In the genomic region with DNA sequence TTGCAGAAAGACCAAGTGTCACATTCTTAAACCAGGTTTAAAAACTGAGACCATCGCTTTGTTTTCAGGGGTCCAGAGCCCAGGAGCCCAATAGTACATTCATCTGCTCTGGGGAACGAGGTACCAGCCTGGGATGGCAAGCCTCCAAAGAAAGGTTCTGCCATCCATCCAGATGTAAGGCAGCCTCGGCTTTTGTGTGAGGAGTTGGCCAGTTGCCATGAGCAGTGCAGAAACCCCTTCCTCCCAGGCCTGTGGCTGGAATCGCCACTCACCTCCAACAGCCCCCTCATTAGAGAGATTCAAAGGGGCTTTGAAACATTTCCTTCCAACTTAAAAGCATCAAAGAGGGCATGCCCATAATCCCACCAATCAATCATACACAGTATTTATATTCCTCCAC, we compare ENCODE assay signal across 25 mouse cellular contexts.
DNase-seq lines count a peak whose midpoint lies in the region; ATAC-seq lines count a peak whose summit lies in the region.
"Had no signal": no experiment of that assay in that cellular context is flagged by ENCODE, and none has a peak within 500 bp of the region (broad histone marks: within the 10 kb centered on the region; RNA-seq: fewer than 3 reads in every experiment).

No protein-coding gene starts in this region.

- H3K4me2 ChIP-seq in hindbrain, embryonic 14.5 days (replicated peaks) = no peak overlapping the region
- H3K4me2 ChIP-seq in hindbrain, embryonic 12.5 days (replicated peaks) = no peak overlapping the region
- no peak overlapping the region for H3K4me2 ChIP-seq in lung, embryonic 15.5 days
- H3K4me2 ChIP-seq: embryonic facial prominence, embryonic 13.5 days; kidney, embryonic 15.5 days had no signal

- H3K36me3 ChIP-seq in hindbrain, embryonic 14.5 days (replicated peaks; ENCODE audit: control insufficient read depth, insufficient read depth) = no peaks in the 10 kb centered on the region
- no peaks in the 10 kb centered on the region for H3K36me3 ChIP-seq in hindbrain, embryonic 12.5 days
- H3K36me3 ChIP-seq in lung, embryonic 15.5 days = no peaks in the 10 kb centered on the region
- H3K36me3 ChIP-seq: embryonic facial prominence, embryonic 13.5 days; kidney, embryonic 15.5 days had no signal

- DNase-seq in hindbrain, embryonic 14.5 days (ENCODE audit: low spot score) = peak; percentile 55
- DNase-seq in lung, postnatal 36 days = no peak
- DNase-seq in right cerebral cortex, postnatal 4 days = peak; percentile 18
- DNase-seq in right cerebral cortex, postnatal 36 days (ENCODE audit: low spot score in 2 of 2) = no peak
- DNase-seq in frontal cortex, postnatal 36 days (ENCODE audit: low spot score in 2 of 2) = no peak
- DNase-seq: adrenal gland, adult 2 months; B cell, adult 2 months; cerebellum, adult 8-10 months; gastrocnemius, postnatal 25 days; heart, adult 2 months; heart, postnatal 36 days; kidney, postnatal 4 days; layer of hippocampus, adult 9-11 months; left cerebral cortex, postnatal 4 days; lung, postnatal 4 days; thymus, postnatal 25 days had no signal

- H3K9me3 ChIP-seq in hindbrain, embryonic 14.5 days (ENCODE audit: control insufficient read depth, low read length) = no peaks in the 10 kb centered on the region
- H3K9me3 ChIP-seq in hindbrain, embryonic 12.5 days (replicated peaks) = no peaks in the 10 kb centered on the region
- no peaks in the 10 kb centered on the region for H3K9me3 ChIP-seq in lung, embryonic 15.5 days
- H3K9me3 ChIP-seq: embryonic facial prominence, embryonic 13.5 days; kidney, embryonic 15.5 days had no signal

- ATAC-seq in hindbrain, embryonic 14.5 days (ENCODE audit: low FRiP score) = no peak
- no peak for ATAC-seq in hindbrain, embryonic 12.5 days (ENCODE audit: low FRiP score)
- no peak for ATAC-seq in lung, embryonic 15.5 days (ENCODE audit: borderline replicate concordance, extremely low read depth, low FRiP score, low TSS enrichment)
- ATAC-seq in activated CD4-positive, CD25-positive, alpha-beta regulatory T cell, adult 4 months = no peak
- ATAC-seq: intestine, postnatal 0 days had no signal

- H3K27me3 ChIP-seq in hindbrain, embryonic 14.5 days (ENCODE audit: control insufficient read depth, insufficient read depth, low read length) = no peaks in the 10 kb centered on the region
- no peaks in the 10 kb centered on the region for H3K27me3 ChIP-seq in hindbrain, embryonic 12.5 days
- H3K27me3 ChIP-seq in lung, embryonic 15.5 days = no peaks in the 10 kb centered on the region
- H3K27me3 ChIP-seq: embryonic facial prominence, embryonic 13.5 days had no signal

- H3K9ac ChIP-seq in hindbrain, embryonic 14.5 days = no peak overlapping the region
- H3K9ac ChIP-seq in hindbrain, embryonic 12.5 days = no peak overlapping the region
- H3K9ac ChIP-seq in lung, embryonic 15.5 days = no peak overlapping the region
- H3K9ac ChIP-seq: embryonic facial prominence, embryonic 13.5 days; kidney, embryonic 15.5 days; liver, embryonic 14.5 days had no signal

- peak overlapping the region; percentile 67; the same call in 1 of the 2 replicates for H3K27ac ChIP-seq in hindbrain, embryonic 14.5 days
- no peak overlapping the region for H3K27ac ChIP-seq in hindbrain, embryonic 12.5 days
- H3K27ac ChIP-seq in lung, embryonic 15.5 days = peak overlapping the region; percentile 53; the same call in 1 of the 2 replicates
- H3K27ac ChIP-seq: embryonic facial prominence, embryonic 13.5 days; heart, adult 2 months; kidney, embryonic 15.5 days; left cerebral cortex, adult 2 months; liver, embryonic 14.5 days had no signal

- WGBS in hindbrain, embryonic 14.5 days = 39% methylated on average over 4 of the region's 4 CpGs
- WGBS in hindbrain, embryonic 12.5 days = 45% methylated on average over 4 of the region's 4 CpGs
- 41% methylated on average over 4 of the region's 4 CpGs for WGBS in lung, embryonic 15.5 days

- no peak overlapping the region for H3K4me3 ChIP-seq in hindbrain, embryonic 14.5 days (replicated peaks; ENCODE audit: low read length)
- no peak overlapping the region for H3K4me3 ChIP-seq in hindbrain, embryonic 12.5 days
- H3K4me3 ChIP-seq in lung, embryonic 15.5 days = no peak overlapping the region
- H3K4me3 ChIP-seq: embryonic facial prominence, embryonic 13.5 days; heart, adult 2 months; kidney, embryonic 15.5 days; left cerebral cortex, adult 2 months; myocyte had no signal

- no peaks in the 10 kb centered on the region for H3K4me1 ChIP-seq in hindbrain, embryonic 14.5 days (replicated peaks; ENCODE audit: control insufficient read depth, insufficient read depth, low read length)
- peaks cover 10% of the 10 kb centered on the region for H3K4me1 ChIP-seq in hindbrain, embryonic 12.5 days
- peaks cover 14% of the 10 kb centered on the region; the same call in 1 of the 2 replicates for H3K4me1 ChIP-seq in lung, embryonic 15.5 days
- H3K4me1 ChIP-seq: kidney, embryonic 15.5 days had no signal

Comparison
In these comparisons a context has a peak if more than half of its experiments do, and no peak if none do; other contexts are left out.
1. DNase-seq: peak in hindbrain, embryonic 14.5 days (single experiment) and right cerebral cortex, postnatal 4 days (single experiment); none in lung, postnatal 36 days (single experiment), right cerebral cortex, postnatal 36 days (0 of 2) and frontal cortex, postnatal 36 days (0 of 2).